Mouse (Mus musculus): ENCODE measurements around the gene Unc13a. TPM values are rescaled to one million over a fixed set of nuclear protein-coding genes. Genes with fewer than 3 reads are reported as not detected.

Gene Unc13a
- polyA plus RNA-seq, 1 experiment, result 0.54 TPM

DNA sequence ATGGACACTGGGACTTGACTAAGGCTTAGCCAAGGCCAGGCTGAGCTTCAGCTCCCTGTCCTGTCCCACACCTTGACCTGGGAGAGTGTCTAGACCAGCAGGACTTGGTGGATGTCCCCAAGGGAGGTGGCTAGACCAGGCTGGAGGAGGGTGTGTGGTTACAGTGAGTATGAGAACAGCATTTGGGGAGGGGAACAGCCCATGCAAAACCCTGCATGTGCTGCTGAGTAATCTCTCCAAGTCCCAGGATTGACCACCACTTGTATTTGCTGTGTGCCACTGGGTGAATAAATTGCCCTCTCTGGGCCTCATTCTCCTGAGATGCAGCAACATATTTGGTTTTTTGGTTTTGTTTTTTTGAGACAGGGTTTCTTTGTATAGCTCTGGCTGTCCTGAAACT, 73.2 kb downstream of the Unc13a start:
- H3K4me1 ChIP-seq (ENCODE audit: control insufficient read depth, insufficient read depth, insufficient read length), result peaks cover 34% of the 10 kb centered on the region
- no peaks in the 10 kb centered on the region for H3K27me3 ChIP-seq (ENCODE audit: control insufficient read depth, insufficient read depth, low read length)
- no peak for DNase-seq (ENCODE audit: low read depth in 1 of 2, low spot score in 2 of 2)
- TF ChIP-seq POLR2A (IDR thresholded peaks at IDR 0.05; ENCODE audit: low read depth, low read length) (no peak), CTCF (IDR thresholded peaks at IDR 0.05; ENCODE audit: extremely low read depth, insufficient read depth, insufficient read length, insufficient replicate concordance) (no peak)
- peak overlapping the region; percentile 84 for H3K27ac ChIP-seq (ENCODE audit: insufficient read depth, low read length)
- H3K36me3 ChIP-seq (ENCODE audit: control insufficient read depth, insufficient read depth, low read length), result no peaks in the 10 kb centered on the region
- H3K4me3 ChIP-seq (ENCODE audit: extremely low read depth, insufficient read depth, insufficient read length), result peak overlapping the region; percentile 50

DNA sequence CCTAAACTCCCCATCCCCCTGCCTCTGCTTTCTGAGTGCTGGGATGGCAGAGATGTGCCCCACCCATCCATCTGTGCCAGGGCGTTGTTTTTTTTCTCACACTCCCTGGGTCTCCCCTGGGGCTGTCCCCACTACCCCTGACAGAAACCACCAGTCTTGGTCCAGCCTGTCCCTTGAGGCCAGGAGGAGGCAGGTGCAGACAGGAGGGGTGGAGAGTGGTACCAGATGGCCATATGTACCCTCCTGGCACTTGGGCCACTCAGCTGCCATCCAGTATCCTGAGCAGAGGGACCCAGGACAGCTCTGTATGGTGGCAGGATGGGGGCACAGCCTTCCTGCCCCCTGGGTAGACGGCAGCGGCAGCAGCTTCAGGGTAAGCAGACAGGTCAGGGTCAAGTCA, 74.1 kb downstream of the Unc13a start, which contains the start of gene Fam129c:
Gene Fam129c, plus strand, starts transcription at position 198 of the 400 bp plus-strand sequence.
- WGBS, result 43% methylated on average over 3 of the region's 3 CpGs
- peak in 1 of 2 experiments; percentile 64 for DNase-seq (ENCODE audit: low read depth in 1 of 2, low spot score in 2 of 2)
- peak within 1 kb of the TSS; percentile 84 for H3K27ac ChIP-seq (ENCODE audit: insufficient read depth, low read length)

DNA sequence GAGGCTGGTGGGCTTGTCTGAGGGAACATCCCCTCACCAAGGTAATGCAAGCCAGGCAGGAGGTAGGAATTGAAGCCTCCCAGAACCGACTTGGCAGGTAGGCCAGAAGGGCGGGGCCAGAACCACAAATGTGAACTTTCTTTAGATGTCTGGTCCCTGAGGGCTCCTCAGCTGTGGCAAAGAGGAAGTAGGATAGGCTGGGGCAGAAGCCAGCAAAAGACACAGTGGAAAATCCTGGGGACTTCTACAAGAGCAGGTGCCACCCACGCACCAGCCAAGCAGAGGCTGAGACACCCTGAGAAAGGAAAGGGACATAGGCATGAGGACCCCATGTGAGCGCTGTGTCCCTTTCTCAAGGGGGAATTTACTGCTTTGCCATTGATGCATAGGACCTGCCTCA, 74.8 kb downstream of the Unc13a start:
- H3K36me3 ChIP-seq (ENCODE audit: control insufficient read depth, insufficient read depth, low read length), result no peaks in the 10 kb centered on the region
- TF ChIP-seq CTCF (IDR thresholded peaks at IDR 0.05; ENCODE audit: extremely low read depth, insufficient read depth, insufficient read length, insufficient replicate concordance) (no peak), POLR2A (IDR thresholded peaks at IDR 0.05; ENCODE audit: low read depth, low read length) (no peak)
- H3K27me3 ChIP-seq (ENCODE audit: control insufficient read depth, insufficient read depth, low read length), result no peaks in the 10 kb centered on the region
- peak overlapping the region; percentile 10 for H3K4me3 ChIP-seq (ENCODE audit: extremely low read depth, insufficient read depth, insufficient read length)
- WGBS, result 12% methylated on average over 4 of the region's 4 CpGs
- peak; percentile 75 to 81 for DNase-seq (ENCODE audit: low read depth in 1 of 2, low spot score in 2 of 2)
- peak overlapping the region; percentile 84 for H3K27ac ChIP-seq (ENCODE audit: insufficient read depth, low read length)
- H3K4me1 ChIP-seq (ENCODE audit: control insufficient read depth, insufficient read depth, insufficient read length), result peaks cover 27% of the 10 kb centered on the region; the same call in 1 of the 2 replicates

More for the DNA sequence above, 74.1 kb downstream of the Unc13a start, which contains the start of gene Fam129c:
- TF ChIP-seq POLR2A (IDR thresholded peaks at IDR 0.05; ENCODE audit: low read depth, low read length) (no peak), CTCF (IDR thresholded peaks at IDR 0.05; ENCODE audit: extremely low read depth, insufficient read depth, insufficient read length, insufficient replicate concordance) (no peak)
- H3K36me3 ChIP-seq (ENCODE audit: control insufficient read depth, insufficient read depth, low read length), result no peaks in the 10 kb centered on the region
- H3K4me1 ChIP-seq (ENCODE audit: control insufficient read depth, insufficient read depth, insufficient read length), result peaks cover 33% of the 10 kb centered on the region
- peak within 1 kb of the TSS; percentile 50 for H3K4me3 ChIP-seq (ENCODE audit: extremely low read depth, insufficient read depth, insufficient read length)
- no peaks in the 10 kb centered on the region for H3K27me3 ChIP-seq (ENCODE audit: control insufficient read depth, insufficient read depth, low read length)

DNA sequence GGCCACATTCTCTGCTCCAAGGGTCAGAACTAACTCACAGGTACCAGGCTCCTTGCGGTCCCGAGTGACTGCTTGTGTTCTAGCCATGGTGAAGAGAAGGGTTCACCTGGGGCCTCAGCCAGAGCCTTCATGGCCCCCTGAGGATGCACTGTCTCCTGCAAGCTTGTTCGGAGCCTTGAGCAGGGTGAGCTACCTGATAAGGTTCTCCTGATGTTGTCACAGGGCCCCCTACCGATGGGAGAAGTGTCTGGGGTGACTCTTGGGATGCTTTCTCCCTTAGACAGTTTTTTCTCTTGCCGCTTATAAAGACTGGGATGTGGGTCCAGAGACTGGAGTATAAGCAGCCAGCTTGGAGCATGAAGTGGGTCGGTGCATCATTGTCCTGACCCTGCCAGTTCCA, 75.2 kb downstream of the Unc13a start:
- DNase-seq (ENCODE audit: low read depth in 1 of 2, low spot score in 2 of 2), result no peak
- WGBS, result 56% methylated on average over 6 of the region's 6 CpGs
- Histone ChIP-seq H3K4me1 (ENCODE audit: control insufficient read depth, insufficient read depth, insufficient read length) (peaks cover 24% of the 10 kb centered on the region; the same call in 1 of the 2 replicates), H3K4me3 (ENCODE audit: extremely low read depth, insufficient read depth, insufficient read length) (peak overlapping the region; percentile 9; the same call in 1 of the 2 replicates), H3K27me3 (ENCODE audit: control insufficient read depth, insufficient read depth, low read length) (no peaks in the 10 kb centered on the region), H3K36me3 (ENCODE audit: control insufficient read depth, insufficient read depth, low read length) (no peaks in the 10 kb centered on the region), H3K27ac (ENCODE audit: insufficient read depth, low read length) (peak overlapping the region; percentile 84)
- TF ChIP-seq CTCF (IDR thresholded peaks at IDR 0.05; ENCODE audit: extremely low read depth, insufficient read depth, insufficient read length, insufficient replicate concordance) (no peak), POLR2A (IDR thresholded peaks at IDR 0.05; ENCODE audit: low read depth, low read length) (no peak)

DNA sequence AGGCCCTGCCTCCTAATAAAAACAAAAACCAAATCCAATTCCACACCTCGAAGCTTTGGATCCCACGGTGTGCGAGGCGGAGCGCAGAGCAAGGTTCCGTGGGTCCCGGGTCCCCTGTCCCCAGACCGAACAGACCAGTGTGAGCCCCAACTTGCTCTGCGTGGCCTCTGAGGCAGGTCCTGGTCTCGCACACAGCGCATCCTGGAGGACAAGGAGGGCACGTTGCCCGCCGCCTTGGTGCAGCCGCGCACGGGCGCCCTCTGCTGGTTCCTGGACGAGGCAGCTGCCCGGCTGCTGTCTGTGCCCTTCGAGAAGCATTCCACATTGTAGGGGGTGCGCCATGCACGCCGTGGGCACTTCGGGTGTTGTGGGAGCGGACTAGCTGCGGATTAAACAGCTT, 75.7 kb downstream of the Unc13a start:
- Histone ChIP-seq H3K36me3 (ENCODE audit: control insufficient read depth, insufficient read depth, low read length) (no peaks in the 10 kb centered on the region), H3K4me3 (ENCODE audit: extremely low read depth, insufficient read depth, insufficient read length) (no peak overlapping the region), H3K27ac (ENCODE audit: insufficient read depth, low read length) (peak overlapping the region; percentile 84), H3K27me3 (ENCODE audit: control insufficient read depth, insufficient read depth, low read length) (no peaks in the 10 kb centered on the region), H3K4me1 (ENCODE audit: control insufficient read depth, insufficient read depth, insufficient read length) (peaks cover 27% of the 10 kb centered on the region; the same call in 1 of the 2 replicates)
- TF ChIP-seq POLR2A (IDR thresholded peaks at IDR 0.05; ENCODE audit: low read depth, low read length) (no peak), CTCF (IDR thresholded peaks at IDR 0.05; ENCODE audit: extremely low read depth, insufficient read depth, insufficient read length, insufficient replicate concordance) (peak; percentile 99)
- WGBS, result 15% methylated on average over 27 of the region's 27 CpGs
- DNase-seq (ENCODE audit: low read depth in 1 of 2, low spot score in 2 of 2), result peak; percentile 68 to 88

DNA sequence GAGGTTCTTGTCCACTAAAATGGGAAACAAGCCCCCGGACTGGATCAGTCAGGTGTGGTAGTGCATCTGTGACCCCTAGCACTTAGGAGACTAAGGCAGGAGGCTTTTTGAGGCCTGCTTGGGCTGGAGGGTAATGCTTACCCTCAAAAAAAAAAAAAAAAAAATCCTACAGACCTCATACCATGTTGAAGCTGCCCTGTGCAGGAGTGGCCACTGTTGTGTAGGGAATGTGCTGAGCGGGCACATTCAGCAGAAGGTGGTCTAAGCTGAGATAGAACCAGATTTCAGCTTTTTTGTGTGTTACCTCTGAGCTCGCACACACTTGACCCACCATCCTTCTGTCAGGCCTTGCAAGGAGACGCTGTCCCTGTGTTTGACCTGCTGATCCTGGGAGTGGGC, 77.2 kb downstream of the Unc13a start:
- no peaks in the 10 kb centered on the region for H3K27me3 ChIP-seq (ENCODE audit: control insufficient read depth, insufficient read depth, low read length)
- WGBS, result 91% methylated on average over 4 of the region's 4 CpGs
- peaks cover 27% of the 10 kb centered on the region; the same call in 1 of the 2 replicates for H3K4me1 ChIP-seq (ENCODE audit: control insufficient read depth, insufficient read depth, insufficient read length)
- TF ChIP-seq CTCF (IDR thresholded peaks at IDR 0.05; ENCODE audit: extremely low read depth, insufficient read depth, insufficient read length, insufficient replicate concordance) (no peak), POLR2A (IDR thresholded peaks at IDR 0.05; ENCODE audit: low read depth, low read length) (no peak)
- DNase-seq (ENCODE audit: low read depth in 1 of 2, low spot score in 2 of 2), result no peak
- no peak overlapping the region for H3K4me3 ChIP-seq (ENCODE audit: extremely low read depth, insufficient read depth, insufficient read length)
- no peak overlapping the region for H3K27ac ChIP-seq (ENCODE audit: insufficient read depth, low read length)
- H3K36me3 ChIP-seq (ENCODE audit: control insufficient read depth, insufficient read depth, low read length), result no peaks in the 10 kb centered on the region

DNA sequence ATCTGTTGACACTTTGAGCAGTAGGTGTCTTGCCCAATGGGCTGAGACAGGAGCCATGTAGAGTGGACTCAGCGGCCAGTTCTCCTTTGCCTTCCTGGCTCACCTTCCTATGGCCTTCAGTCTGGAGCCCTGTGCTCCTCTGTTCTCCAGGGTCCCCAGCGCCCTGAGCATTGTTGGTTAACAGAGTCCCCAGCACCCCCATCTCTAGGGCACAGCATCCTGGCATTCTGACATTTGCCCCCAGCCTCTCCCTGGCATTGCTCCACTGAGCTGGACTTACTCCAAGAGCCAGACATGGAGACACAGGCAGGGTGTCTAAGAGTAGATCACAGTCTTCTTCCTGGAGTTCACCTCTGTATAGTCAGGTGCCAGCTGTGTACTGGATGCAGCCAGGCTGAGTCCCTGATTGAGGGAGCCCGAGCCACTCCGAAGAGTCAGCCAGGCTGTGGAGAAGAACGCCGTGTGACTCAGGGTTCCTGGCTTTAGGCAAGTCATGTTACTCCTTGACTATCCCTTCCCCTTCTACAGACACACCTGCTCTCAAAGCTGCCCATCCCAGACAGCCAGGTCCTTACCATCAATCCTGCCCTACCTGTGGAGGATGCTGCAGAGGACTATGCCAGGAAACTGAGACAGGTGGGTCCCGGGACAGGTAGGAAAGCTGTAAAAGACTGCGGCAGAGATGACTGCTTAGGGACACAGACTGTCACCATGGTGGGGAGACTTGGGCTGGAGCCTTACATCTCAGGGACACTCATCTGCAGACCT, 77.8 kb downstream of the Unc13a start:
- 87% methylated on average over 8 of the region's 8 CpGs for WGBS
- Histone ChIP-seq H3K27me3 (ENCODE audit: control insufficient read depth, insufficient read depth, low read length) (no peaks in the 10 kb centered on the region), H3K27ac (ENCODE audit: insufficient read depth, low read length) (no peak overlapping the region; the same call in 1 of the 2 replicates), H3K36me3 (ENCODE audit: control insufficient read depth, insufficient read depth, low read length) (no peaks in the 10 kb centered on the region), H3K4me3 (ENCODE audit: extremely low read depth, insufficient read depth, insufficient read length) (no peak overlapping the region), H3K4me1 (ENCODE audit: control insufficient read depth, insufficient read depth, insufficient read length) (peaks cover 24% of the 10 kb centered on the region; the same call in 1 of the 2 replicates)
- no peak for DNase-seq (ENCODE audit: low read depth in 1 of 2, low spot score in 2 of 2)
- no peak for TF ChIP-seq POLR2A (IDR thresholded peaks at IDR 0.05; ENCODE audit: low read depth, low read length)
- no peak for TF ChIP-seq CTCF (IDR thresholded peaks at IDR 0.05; ENCODE audit: extremely low read depth, insufficient read depth, insufficient read length, insufficient replicate concordance)
